Mouse (Mus musculus): Measurements from ENCODE around the gene Hmbs. TPM values are rescaled to one million over a fixed set of nuclear protein-coding genes. Genes with fewer than 3 reads are reported as not detected.

The Hmbs gene
- polyA plus RNA-seq, 1 experiment, result 80.3 TPM

GRCm38 (mm10) chr9:44335331-44336092 is 8.5 kb downstream of the Hmbs start:
- no peaks in the 10 kb centered on the region for H3K27me3 ChIP-seq (ENCODE audit: control insufficient read depth, insufficient read depth, low read length, poor library complexity, severe bottlenecking)
- H3K36me3 ChIP-seq (ENCODE audit: control insufficient read depth, insufficient read depth, low read length, poor library complexity, severe bottlenecking), result peaks cover 24% of the 10 kb centered on the region
- no peaks in the 10 kb centered on the region for H3K9me3 ChIP-seq (replicated peaks; ENCODE audit: control insufficient read depth, insufficient read depth, low read length, poor library complexity, severe bottlenecking)
- peak overlapping the region; percentile 98 for H3K9ac ChIP-seq (ENCODE audit: low read depth, poor library complexity, severe bottlenecking)
- peak overlapping the region; percentile 78 for H3K27ac ChIP-seq (ENCODE audit: insufficient read depth, low read length)
- peaks cover 5% of the 10 kb centered on the region for H3K4me1 ChIP-seq (ENCODE audit: control insufficient read depth, insufficient read depth, low read length)
- peak overlapping the region; percentile 97 for H3K4me3 ChIP-seq (ENCODE audit: low read depth, low read length)
- TF ChIP-seq EP300 (IDR thresholded peaks at IDR 0.05; ENCODE audit: insufficient read depth, low read depth, low read length), result no peak
- no peak for TF ChIP-seq POLR2A (IDR thresholded peaks at IDR 0.05; ENCODE audit: insufficient read depth, low read length)
- TF ChIP-seq CTCF (IDR thresholded peaks at IDR 0.05; ENCODE audit: low read depth, low read length), result no peak

GRCm38 (mm10) chr9:44334396-44335330 is 9.4 kb downstream of the Hmbs start, which contains the start of gene H2afx:
Gene H2afx (plus strand): TSS chr9:44334694.
- Histone ChIP-seq H3K27me3 (ENCODE audit: control insufficient read depth, insufficient read depth, low read length, poor library complexity, severe bottlenecking) (no peaks in the 10 kb centered on the region), H3K9me3 (replicated peaks; ENCODE audit: control insufficient read depth, insufficient read depth, low read length, poor library complexity, severe bottlenecking) (no peaks in the 10 kb centered on the region), H3K4me1 (ENCODE audit: control insufficient read depth, insufficient read depth, low read length) (peaks cover 5% of the 10 kb centered on the region), H3K4me3 (ENCODE audit: low read depth, low read length) (peak within 1 kb of the TSS; percentile 97), H3K36me3 (ENCODE audit: control insufficient read depth, insufficient read depth, low read length, poor library complexity, severe bottlenecking) (peaks cover 24% of the 10 kb centered on the region), H3K9ac (ENCODE audit: low read depth, poor library complexity, severe bottlenecking) (peak within 1 kb of the TSS; percentile 98), H3K27ac (ENCODE audit: insufficient read depth, low read length) (peak within 1 kb of the TSS; percentile 97)
- peak; percentile 99 for TF ChIP-seq POLR2A (IDR thresholded peaks at IDR 0.05; ENCODE audit: insufficient read depth, low read length)
- TF ChIP-seq EP300 (IDR thresholded peaks at IDR 0.05; ENCODE audit: insufficient read depth, low read depth, low read length), result 0 out of 2 replicates have a peak, but pooled peaks have one; percentile 24
- no peak for TF ChIP-seq CTCF (IDR thresholded peaks at IDR 0.05; ENCODE audit: low read depth, low read length)

GRCm38 (mm10) chr9:44332918-44333638 is 10.9 kb downstream of the Hmbs start:
- H3K27ac ChIP-seq (ENCODE audit: insufficient read depth, low read length), result peak overlapping the region; percentile 97

GRCm38 (mm10) chr9:44330736-44331135 is 13.3 kb downstream of the Hmbs start:
- Histone ChIP-seq H3K27ac (ENCODE audit: insufficient read depth, low read length) (no peak overlapping the region), H3K4me3 (ENCODE audit: low read depth, low read length) (no peak overlapping the region), H3K4me1 (ENCODE audit: control insufficient read depth, insufficient read depth, low read length) (peaks cover 5% of the 10 kb centered on the region), H3K9me3 (replicated peaks; ENCODE audit: control insufficient read depth, insufficient read depth, low read length, poor library complexity, severe bottlenecking) (no peaks in the 10 kb centered on the region), H3K27me3 (ENCODE audit: control insufficient read depth, insufficient read depth, low read length, poor library complexity, severe bottlenecking) (no peaks in the 10 kb centered on the region), H3K36me3 (ENCODE audit: control insufficient read depth, insufficient read depth, low read length, poor library complexity, severe bottlenecking) (peaks cover 13% of the 10 kb centered on the region), H3K9ac (ENCODE audit: low read depth, poor library complexity, severe bottlenecking) (no peak overlapping the region)
- TF ChIP-seq CTCF (IDR thresholded peaks at IDR 0.05; ENCODE audit: low read depth, low read length), result no peak
- TF ChIP-seq EP300 (IDR thresholded peaks at IDR 0.05; ENCODE audit: insufficient read depth, low read depth, low read length), result no peak
- TF ChIP-seq POLR2A (IDR thresholded peaks at IDR 0.05; ENCODE audit: insufficient read depth, low read length), result no peak

More at GRCm38 (mm10) chr9:44332918-44333638, 10.9 kb downstream of the Hmbs start:
- H3K9me3 ChIP-seq (replicated peaks; ENCODE audit: control insufficient read depth, insufficient read depth, low read length, poor library complexity, severe bottlenecking), result no peaks in the 10 kb centered on the region
- no peaks in the 10 kb centered on the region for H3K27me3 ChIP-seq (ENCODE audit: control insufficient read depth, insufficient read depth, low read length, poor library complexity, severe bottlenecking)
- peaks cover 5% of the 10 kb centered on the region for H3K4me1 ChIP-seq (ENCODE audit: control insufficient read depth, insufficient read depth, low read length)
- H3K36me3 ChIP-seq (ENCODE audit: control insufficient read depth, insufficient read depth, low read length, poor library complexity, severe bottlenecking), result peaks cover 24% of the 10 kb centered on the region
- H3K9ac ChIP-seq (ENCODE audit: low read depth, poor library complexity, severe bottlenecking), result peak overlapping the region; percentile 95
- peak overlapping the region; percentile 48 for H3K4me3 ChIP-seq (ENCODE audit: low read depth, low read length)
- TF ChIP-seq POLR2A (IDR thresholded peaks at IDR 0.05; ENCODE audit: insufficient read depth, low read length), result peak; percentile 17
- peak; percentile 87 for TF ChIP-seq EP300 (IDR thresholded peaks at IDR 0.05; ENCODE audit: insufficient read depth, low read depth, low read length)
- no peak for TF ChIP-seq CTCF (IDR thresholded peaks at IDR 0.05; ENCODE audit: low read depth, low read length)

GRCm38 (mm10) chr9:44327926-44328325 is 16.1 kb downstream of the Hmbs start:
- Histone ChIP-seq H3K4me3 (ENCODE audit: low read depth, low read length) (peak overlapping the region; percentile 72), H3K4me1 (ENCODE audit: control insufficient read depth, insufficient read depth, low read length) (peaks cover 3% of the 10 kb centered on the region), H3K36me3 (ENCODE audit: control insufficient read depth, insufficient read depth, low read length, poor library complexity, severe bottlenecking) (peaks cover 6% of the 10 kb centered on the region; the same call in 1 of the 2 replicates), H3K27me3 (ENCODE audit: control insufficient read depth, insufficient read depth, low read length, poor library complexity, severe bottlenecking) (no peaks in the 10 kb centered on the region), H3K9me3 (replicated peaks; ENCODE audit: control insufficient read depth, insufficient read depth, low read length, poor library complexity, severe bottlenecking) (no peaks in the 10 kb centered on the region), H3K27ac (ENCODE audit: insufficient read depth, low read length) (no peak overlapping the region), H3K9ac (ENCODE audit: low read depth, poor library complexity, severe bottlenecking) (peak overlapping the region; percentile 79)
- TF ChIP-seq CTCF (IDR thresholded peaks at IDR 0.05; ENCODE audit: low read depth, low read length) (no peak), POLR2A (IDR thresholded peaks at IDR 0.05; ENCODE audit: insufficient read depth, low read length) (no peak), EP300 (IDR thresholded peaks at IDR 0.05; ENCODE audit: insufficient read depth, low read depth, low read length) (no peak)

All from ES-Bruce4 (cell line).